Comparison of ENCODE assay signal across 9 mouse cellular contexts in genomic region chr11:115630532-115631504, GRCm38 (mm10). TPM values are rescaled to one million over a fixed set of nuclear protein-coding genes. Genes with fewer than 3 reads are reported as not detected.
DNase-seq lines count a peak whose midpoint lies in the region; ATAC-seq lines count a peak whose summit lies in the region.
"Had no signal": no experiment of that assay in that cellular context is flagged by ENCODE, and none has a peak within 500 bp of the region (broad histone marks: within the 10 kb centered on the region; RNA-seq: fewer than 3 reads in every experiment).

No protein-coding gene starts in this region.

- no peak overlapping the region for H3K4me2 ChIP-seq in embryonic facial prominence, embryonic 14.5 days (ENCODE audit: low read depth, low read length)
- no peak overlapping the region for H3K4me2 ChIP-seq in lung, embryonic 16.5 days (ENCODE audit: low read depth, low read length)
- 0 out of 2 replicates have a peak overlapping the region, but pooled peaks have one; percentile 3 for H3K4me2 ChIP-seq in stomach, embryonic 15.5 days
- no peak overlapping the region for H3K4me2 ChIP-seq in hindbrain, embryonic 14.5 days (replicated peaks)
- H3K4me2 ChIP-seq: limb, embryonic 13.5 days had no signal

- no peak overlapping the region for H3K27ac ChIP-seq in embryonic facial prominence, embryonic 14.5 days (replicated peaks; ENCODE audit: low read depth, low read length)
- H3K27ac ChIP-seq in lung, embryonic 16.5 days (ENCODE audit: low read length): peak overlapping the region; percentile 70; the same call in 1 of the 2 replicates
- peak overlapping the region; percentile 72 for H3K27ac ChIP-seq in stomach, embryonic 15.5 days
- no peak overlapping the region for H3K27ac ChIP-seq in hindbrain, embryonic 14.5 days
- H3K27ac ChIP-seq: limb, embryonic 13.5 days had no signal

- DNase-seq in layer of hippocampus, adult 11-12 months (ENCODE audit: low spot score): peak; percentile 71
- DNase-seq in layer of hippocampus, adult 18-20 months (ENCODE audit: low spot score in 2 of 2): no peak
- peak; percentile 41 for DNase-seq in embryonic facial prominence, embryonic 14.5 days (ENCODE audit: low spot score)
- DNase-seq in layer of hippocampus, postnatal 25 days (ENCODE audit: extremely low spot score in 1 of 2, low spot score in 1 of 2): no peak
- DNase-seq in adrenal gland, postnatal 4 days (ENCODE audit: low spot score in 2 of 2): no peak
- no peak for DNase-seq in hindbrain, embryonic 14.5 days (ENCODE audit: low spot score)

- WGBS in embryonic facial prominence, embryonic 14.5 days: 47% methylated on average over 16 of the region's 16 CpGs
- WGBS in lung, embryonic 16.5 days: 33% methylated on average over 16 of the region's 16 CpGs
- WGBS in stomach, embryonic 15.5 days: 37% methylated on average over 16 of the region's 16 CpGs
- WGBS in hindbrain, embryonic 14.5 days: 51% methylated on average over 16 of the region's 16 CpGs

- H3K27me3 ChIP-seq in embryonic facial prominence, embryonic 14.5 days (replicated peaks; ENCODE audit: control insufficient read depth, insufficient read depth, low read length): no peaks in the 10 kb centered on the region
- H3K27me3 ChIP-seq in lung, embryonic 16.5 days (ENCODE audit: control insufficient read depth, insufficient read depth, low read depth, low read length): no peaks in the 10 kb centered on the region
- H3K27me3 ChIP-seq in stomach, embryonic 15.5 days (replicated peaks): no peaks in the 10 kb centered on the region
- no peaks in the 10 kb centered on the region for H3K27me3 ChIP-seq in hindbrain, embryonic 14.5 days (ENCODE audit: control insufficient read depth, insufficient read depth, low read length)
- H3K27me3 ChIP-seq: limb, embryonic 13.5 days had no signal

- H3K4me3 ChIP-seq in embryonic facial prominence, embryonic 14.5 days (ENCODE audit: low read depth, low read length): no peak overlapping the region
- H3K4me3 ChIP-seq in lung, embryonic 16.5 days (ENCODE audit: low read length): no peak overlapping the region
- 0 out of 2 replicates have a peak overlapping the region, but pooled peaks have one; percentile 10 for H3K4me3 ChIP-seq in stomach, embryonic 15.5 days (replicated peaks)
- no peak overlapping the region for H3K4me3 ChIP-seq in hindbrain, embryonic 14.5 days (replicated peaks; ENCODE audit: low read length)
- H3K4me3 ChIP-seq: limb, embryonic 13.5 days had no signal

- H3K4me1 ChIP-seq in embryonic facial prominence, embryonic 14.5 days (ENCODE audit: control insufficient read depth, insufficient read depth, low read length): peaks cover 6% of the 10 kb centered on the region; the same call in 1 of the 2 replicates
- peaks cover 2% of the 10 kb centered on the region; the same call in 1 of the 2 replicates for H3K4me1 ChIP-seq in lung, embryonic 16.5 days (replicated peaks; ENCODE audit: control insufficient read depth, insufficient read depth, low read length)
- H3K4me1 ChIP-seq in stomach, embryonic 15.5 days: peaks cover 5% of the 10 kb centered on the region; the same call in 1 of the 2 replicates
- peaks cover 14% of the 10 kb centered on the region; the same call in 1 of the 2 replicates for H3K4me1 ChIP-seq in hindbrain, embryonic 14.5 days (replicated peaks; ENCODE audit: control insufficient read depth, insufficient read depth, low read length)

- H3K36me3 ChIP-seq in embryonic facial prominence, embryonic 14.5 days (ENCODE audit: control insufficient read depth, insufficient read depth, low read length): no peaks in the 10 kb centered on the region
- no peaks in the 10 kb centered on the region for H3K36me3 ChIP-seq in lung, embryonic 16.5 days (ENCODE audit: control insufficient read depth, insufficient read depth, low read length)
- H3K36me3 ChIP-seq in stomach, embryonic 15.5 days: no peaks in the 10 kb centered on the region
- H3K36me3 ChIP-seq in hindbrain, embryonic 14.5 days (replicated peaks; ENCODE audit: control insufficient read depth, insufficient read depth): no peaks in the 10 kb centered on the region
- H3K36me3 ChIP-seq: limb, embryonic 13.5 days had no signal

- no peaks in the 10 kb centered on the region for H3K9me3 ChIP-seq in embryonic facial prominence, embryonic 14.5 days (ENCODE audit: control insufficient read depth, low read length)
- no peaks in the 10 kb centered on the region for H3K9me3 ChIP-seq in lung, embryonic 16.5 days (ENCODE audit: control insufficient read depth, low read length)
- H3K9me3 ChIP-seq in stomach, embryonic 15.5 days: no peaks in the 10 kb centered on the region
- no peaks in the 10 kb centered on the region for H3K9me3 ChIP-seq in hindbrain, embryonic 14.5 days (ENCODE audit: control insufficient read depth, low read length)
- H3K9me3 ChIP-seq: limb, embryonic 13.5 days had no signal

- no peak overlapping the region for H3K9ac ChIP-seq in embryonic facial prominence, embryonic 14.5 days (ENCODE audit: low read depth, low read length)
- peak overlapping the region; percentile 43 for H3K9ac ChIP-seq in lung, embryonic 16.5 days (ENCODE audit: low read length)
- H3K9ac ChIP-seq in stomach, embryonic 15.5 days: no peak overlapping the region
- H3K9ac ChIP-seq in hindbrain, embryonic 14.5 days: no peak overlapping the region
- H3K9ac ChIP-seq: limb, embryonic 13.5 days had no signal

- ATAC-seq in embryonic facial prominence, embryonic 14.5 days (ENCODE audit: low read depth): no peak
- ATAC-seq in lung, embryonic 16.5 days (ENCODE audit: low read depth): no peak
- ATAC-seq in stomach, embryonic 15.5 days (ENCODE audit: insufficient read depth, low FRiP score, low read depth): no peak
- no peak for ATAC-seq in hindbrain, embryonic 14.5 days (ENCODE audit: low FRiP score)

RNA-seq across cellular contexts. Expression of gene Slc25a19, which starts 2.7 kb away (rescaled TPM):
- 10 to 100 TPM; 59.2 to 61.9 TPM for total RNA-seq in layer of hippocampus, adult 18-20 months (2021)
- 23.4 and 24.6 TPM in 2 replicates for polyA plus RNA-seq in embryonic facial prominence, embryonic 14.5 days (2014; fragmentation: Nextera tagmentation; extraction: Ambion mirVana)
- 25.0 and 25.4 TPM in 2 replicates for polyA plus RNA-seq in lung, embryonic 16.5 days (2015; fragmentation: Nextera tagmentation; extraction: Ambion mirVana)
- polyA plus RNA-seq in stomach, embryonic 15.5 days (2015; fragmentation: Nextera tagmentation; extraction: Ambion mirVana): 21.5 and 23.9 TPM in 2 replicates
- 10 to 100 TPM; 56.2 to 61.6 TPM for total RNA-seq in layer of hippocampus, postnatal 25 days (2021)
- total RNA-seq in adrenal gland, postnatal 4 days (2021): 10 to 100 TPM; 58.4 to 69.9 TPM
- 37.8 and 42.3 TPM in 2 replicates for polyA plus RNA-seq in hindbrain, embryonic 14.5 days (2014; fragmentation: Nextera tagmentation; extraction: Ambion mirVana)

RNA-seq across cellular contexts. Expression of gene Mif4gd, which starts 18.0 kb away (rescaled TPM):
- 10 to 100 TPM; 18.9 to 19.4 TPM for total RNA-seq in layer of hippocampus, adult 18-20 months (2021)
- 22.7 and 28.5 TPM in 2 replicates for polyA plus RNA-seq in embryonic facial prominence, embryonic 14.5 days (2014; fragmentation: Nextera tagmentation; extraction: Ambion mirVana)
- polyA plus RNA-seq in lung, embryonic 16.5 days (2015; fragmentation: Nextera tagmentation; extraction: Ambion mirVana): 36.8 and 40.6 TPM in 2 replicates
- 31.9 and 34.4 TPM in 2 replicates for polyA plus RNA-seq in stomach, embryonic 15.5 days (2015; fragmentation: Nextera tagmentation; extraction: Ambion mirVana)
- total RNA-seq in layer of hippocampus, postnatal 25 days (2021): 10 to 100 TPM; 21.7 to 23.7 TPM
- 100 to 1,000 TPM; 150 to 165 TPM for total RNA-seq in adrenal gland, postnatal 4 days (2021)
- polyA plus RNA-seq in hindbrain, embryonic 14.5 days (2014; fragmentation: Nextera tagmentation; extraction: Ambion mirVana): 11.3 and 13.5 TPM in 2 replicates

RNA-seq across cellular contexts. Expression of gene Gga3, which starts 27.0 kb away (rescaled TPM):
- total RNA-seq in layer of hippocampus, adult 18-20 months (2021): 10 to 100 TPM; 68.6 to 73.5 TPM
- polyA plus RNA-seq in embryonic facial prominence, embryonic 14.5 days (2014; fragmentation: Nextera tagmentation; extraction: Ambion mirVana): 16.5 and 17.9 TPM in 2 replicates
- polyA plus RNA-seq in lung, embryonic 16.5 days (2015; fragmentation: Nextera tagmentation; extraction: Ambion mirVana): 21.1 and 25.4 TPM in 2 replicates
- polyA plus RNA-seq in stomach, embryonic 15.5 days (2015; fragmentation: Nextera tagmentation; extraction: Ambion mirVana): 15.9 and 24.3 TPM in 2 replicates
- total RNA-seq in layer of hippocampus, postnatal 25 days (2021): 10 to 100 TPM; 60.0 to 75.4 TPM
- 10 to 100 TPM; 29.1 to 34.6 TPM for total RNA-seq in adrenal gland, postnatal 4 days (2021)
- 34.1 and 39.4 TPM in 2 replicates for polyA plus RNA-seq in hindbrain, embryonic 14.5 days (2014; fragmentation: Nextera tagmentation; extraction: Ambion mirVana)

RNA-seq across cellular contexts. Expression of gene Mrps7, which starts 27.1 kb away (rescaled TPM):
- total RNA-seq in layer of hippocampus, adult 18-20 months (2021): 10 to 100 TPM; 49.0 to 50.1 TPM
- 82.8 and 87.6 TPM in 2 replicates for polyA plus RNA-seq in embryonic facial prominence, embryonic 14.5 days (2014; fragmentation: Nextera tagmentation; extraction: Ambion mirVana)
- polyA plus RNA-seq in lung, embryonic 16.5 days (2015; fragmentation: Nextera tagmentation; extraction: Ambion mirVana): 79.3 and 87.6 TPM in 2 replicates
- polyA plus RNA-seq in stomach, embryonic 15.5 days (2015; fragmentation: Nextera tagmentation; extraction: Ambion mirVana): 81.7 and 92.7 TPM in 2 replicates
- 10 to 100 TPM; 49.6 to 59.0 TPM for total RNA-seq in layer of hippocampus, postnatal 25 days (2021)
- total RNA-seq in adrenal gland, postnatal 4 days (2021): 10 to 100 TPM; 72.9 to 77.3 TPM
- 72.5 and 74.1 TPM in 2 replicates for polyA plus RNA-seq in hindbrain, embryonic 14.5 days (2014; fragmentation: Nextera tagmentation; extraction: Ambion mirVana)

Comparison
In these comparisons a context has a peak if more than half of its experiments do, and no peak if none do; other contexts are left out.
1. DNase-seq: peak in layer of hippocampus, adult 11-12 months (single experiment) and embryonic facial prominence, embryonic 14.5 days (single experiment); none in layer of hippocampus, adult 18-20 months (0 of 2), layer of hippocampus, postnatal 25 days (0 of 2), adrenal gland, postnatal 4 days (0 of 2) and hindbrain, embryonic 14.5 days (single experiment).
2. H3K27ac ChIP-seq: peak in lung, embryonic 16.5 days (single experiment) and stomach, embryonic 15.5 days (single experiment); none in embryonic facial prominence, embryonic 14.5 days (single experiment) and hindbrain, embryonic 14.5 days (single experiment).